Mouse (Mus musculus) 416B (cell line): ENCODE data around the gene Duoxa1.
"Not testable (repeated sequence)": the region's sequence is repeated elsewhere in the genome, so short reads cannot be mapped to it uniquely, and the experiment has no call there.

Experiments
- DNase-seq: peaks from one replicate; pipeline ENCODE4 v3.0.0; 2011; ENCODE audit warnings: low read depth

Duoxa1 gene

GRCm38 (mm10) chr2:122313536-122313935 is at the start of gene Duoxa1:
TSS of gene Duoxa1 (minus strand) at chr2:122313730.
- no peak for DNase-seq

- DNase-seq: no peak
Measured at GRCm38 (mm10) chr2:122362622-122363523, 49.3 kb upstream of the Duoxa1 start.

- DNase-seq: no peak
Measured at GRCm38 (mm10) chr2:122361868-122362621, 48.5 kb upstream of the Duoxa1 start.

GRCm38 (mm10) chr2:122361181-122361580 is 47.7 kb upstream of the Duoxa1 start:
- DNase-seq: no peak

GRCm38 (mm10) chr2:122360310-122360709 is 46.8 kb upstream of the Duoxa1 start:
- no peak for DNase-seq

- DNase-seq: peak; percentile 35
Measured at GRCm38 (mm10) chr2:122356187-122356586, 42.7 kb upstream of the Duoxa1 start.

- DNase-seq: no peak
Measured at GRCm38 (mm10) chr2:122355389-122355788, 41.9 kb upstream of the Duoxa1 start.

GRCm38 (mm10) chr2:122354191-122354929 is 40.8 kb upstream of the Duoxa1 start:
- DNase-seq: no peak

- DNase-seq: no peak
Measured at GRCm38 (mm10) chr2:122353765-122354164, 40.2 kb upstream of the Duoxa1 start.

GRCm38 (mm10) chr2:122352992-122353391 is 39.5 kb upstream of the Duoxa1 start:
- DNase-seq: no peak

GRCm38 (mm10) chr2:122351931-122352329 is 38.4 kb upstream of the Duoxa1 start:
- DNase-seq: no peak

- no peak for DNase-seq
Measured at GRCm38 (mm10) chr2:122351156-122351930, 37.8 kb upstream of the Duoxa1 start.

- DNase-seq: no peak
Measured at GRCm38 (mm10) chr2:122349136-122349785, 35.7 kb upstream of the Duoxa1 start.

GRCm38 (mm10) chr2:122348531-122349131 is 35.1 kb upstream of the Duoxa1 start:
- peak; percentile 76 for DNase-seq

GRCm38 (mm10) chr2:122347257-122347656 is 33.7 kb upstream of the Duoxa1 start:
- DNase-seq: no peak

- DNase-seq: not testable (repeated sequence)
Measured at GRCm38 (mm10) chr2:122346164-122346563, 32.6 kb upstream of the Duoxa1 start.

GRCm38 (mm10) chr2:122345106-122345893 is 31.8 kb upstream of the Duoxa1 start:
- no peak for DNase-seq

- DNase-seq: no peak
Measured at GRCm38 (mm10) chr2:122337291-122337690, 23.8 kb upstream of the Duoxa1 start.

- DNase-seq: peak; percentile 31
Measured at GRCm38 (mm10) chr2:122334170-122334569, 20.6 kb upstream of the Duoxa1 start.

GRCm38 (mm10) chr2:122332222-122332621 is 18.7 kb upstream of the Duoxa1 start:
- DNase-seq: no peak
